Mouse (Mus musculus) olfactory bulb, adult 2 months (tissue): ENCODE data around the gene Trmt1.

ENCODE experiments used
- CTCF ChIP-seq: fragments of 200-500 bp; IDR thresholded peaks from 2 replicates; pipeline ENCODE4 v1.5.1; 2012; ENCODE audit warnings: low read depth, mild to moderate bottlenecking, low read length, moderate library complexity; ENCODE audit not compliant: insufficient read depth
- POLR2A ChIP-seq: fragments of 200-500 bp; IDR thresholded peaks from 2 replicates; pipeline ENCODE4 v1.6.1; 2012; ENCODE audit warnings: mild to moderate bottlenecking, low read depth, low read length, moderate library complexity; ENCODE audit not compliant: insufficient read depth

DNA sequence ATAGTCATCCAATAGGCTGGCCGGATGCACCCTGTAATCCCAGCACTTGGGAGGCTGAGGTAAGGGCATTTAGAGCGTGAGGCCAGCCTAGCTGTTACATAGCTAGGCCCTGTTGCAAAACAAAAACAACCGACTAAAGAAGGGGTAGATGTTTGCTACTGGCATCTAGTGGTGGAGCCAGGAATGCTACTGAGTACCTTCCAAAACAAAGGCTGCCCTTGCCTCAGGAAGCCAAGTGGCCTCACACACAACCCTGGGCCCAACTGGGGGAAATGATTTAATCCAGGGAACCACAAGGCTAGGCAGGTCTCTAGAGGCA, 39.8 kb downstream of the Trmt1 start:
- TF ChIP-seq CTCF: 0 out of 2 replicates have a peak, but pooled peaks have one; percentile 5
- no peak for TF ChIP-seq POLR2A
